8 mouse cellular contexts compared by ENCODE assay signal in the genomic region with DNA sequence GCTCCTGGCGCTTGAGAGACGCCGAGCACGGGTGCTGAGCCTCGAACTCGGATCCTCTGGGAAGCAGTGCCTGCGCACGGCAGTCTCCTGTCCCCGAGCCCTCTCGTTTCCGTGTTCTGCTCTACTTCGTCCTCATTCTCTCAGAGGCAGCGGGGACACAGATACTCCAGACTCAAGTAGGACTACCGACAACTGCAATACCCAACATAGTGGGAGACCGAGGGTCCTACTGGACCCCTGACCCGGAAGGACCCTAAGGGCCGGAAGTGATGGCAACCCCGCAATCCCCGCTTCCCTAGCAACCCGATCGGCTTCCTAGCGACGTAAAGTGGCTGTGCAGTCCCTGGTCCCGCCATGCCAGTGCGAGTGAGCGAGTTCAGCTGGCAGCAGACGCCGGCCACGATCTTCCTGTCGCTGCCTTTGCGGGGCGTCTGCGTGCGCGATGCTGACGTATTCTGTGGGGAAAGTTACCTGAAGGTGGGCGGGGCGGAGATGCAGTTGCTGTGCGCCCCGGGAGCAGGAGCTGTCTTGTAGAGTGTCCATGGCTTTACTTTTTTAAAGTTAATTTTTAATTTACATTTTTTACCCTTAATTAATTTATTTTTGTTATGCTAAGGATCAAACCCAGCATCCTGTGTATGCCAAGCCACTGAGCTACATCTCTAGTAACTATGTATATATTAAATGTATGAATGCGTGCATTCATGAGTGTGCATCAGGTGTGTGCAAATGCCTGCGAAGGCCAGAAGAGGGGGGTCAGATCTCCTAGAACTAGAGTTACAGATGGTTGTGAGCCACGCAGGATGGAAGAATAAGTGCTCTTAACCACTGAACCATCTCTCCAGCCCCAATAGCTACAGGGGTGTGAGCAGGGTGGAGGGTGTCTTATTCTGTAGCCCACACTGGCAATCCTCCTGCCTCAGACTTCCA. TPM values are rescaled to one million over a fixed set of nuclear protein-coding genes. Genes with fewer than 3 reads are reported as not detected.
DNase-seq lines count a peak whose midpoint lies in the region; ATAC-seq and TF ChIP-seq lines count a peak whose summit lies in the region.

A gene (plus strand): TSS at position 265 of the 930 bp plus-strand sequence.
A gene (plus strand): TSS at position 332 of the 930 bp plus-strand sequence.

- H3K36me3 ChIP-seq in ES-E14 (ENCODE audit: control insufficient read depth, insufficient read depth, low read length, poor library complexity, severe bottlenecking) = no peaks in the 10 kb centered on the region
- no peaks in the 10 kb centered on the region for H3K36me3 ChIP-seq in hindbrain, embryonic 10.5 days
- H3K36me3 ChIP-seq in lung, embryonic 15.5 days = no peaks in the 10 kb centered on the region
- no peaks in the 10 kb centered on the region for H3K36me3 ChIP-seq in thymus, adult 2 months (ENCODE audit: control insufficient read depth, insufficient read depth, low read length)

- H3K27ac ChIP-seq in ES-E14 (ENCODE audit: insufficient read depth, low read depth, low read length, poor library complexity, severe bottlenecking) = peak within 1 kb of the TSS; percentile 8; the same call in 1 of the 2 replicates
- peak within 1 kb of the TSS; percentile 85 for H3K27ac ChIP-seq in hindbrain, embryonic 10.5 days
- H3K27ac ChIP-seq in lung, embryonic 15.5 days = peak within 1 kb of the TSS; percentile 46
- H3K27ac ChIP-seq in thymus, adult 2 months (ENCODE audit: control insufficient read depth, insufficient read depth, low read length) = no peak within 1 kb of the TSS

- peak within 1 kb of the TSS; percentile 75 for H3K4me2 ChIP-seq in lung, embryonic 15.5 days

- no peak for TF ChIP-seq POLR2A in thymus, adult 2 months (IDR thresholded peaks at IDR 0.05; ENCODE audit: control insufficient read depth, extremely low read depth, insufficient read depth, low read length, poor library complexity)

- H3K4me3 ChIP-seq in ES-E14 (ENCODE audit: insufficient read depth in 1 of 2, low read depth in 1 of 2, low read length in 2 of 2, poor library complexity in 1 of 2, severe bottlenecking in 1 of 2) = peak within 1 kb of the TSS; percentile 82 to 92
- H3K4me3 ChIP-seq in hindbrain, embryonic 10.5 days = peak within 1 kb of the TSS; percentile 64
- H3K4me3 ChIP-seq in lung, embryonic 15.5 days = peak within 1 kb of the TSS; percentile 58
- peak within 1 kb of the TSS; percentile 64 for H3K4me3 ChIP-seq in thymus, adult 2 months (ENCODE audit: control insufficient read depth, insufficient read depth, low read length)

- no peaks in the 10 kb centered on the region for H3K27me3 ChIP-seq in hindbrain, embryonic 10.5 days (ENCODE audit: insufficient read depth, poor library complexity, severe bottlenecking)
- no peaks in the 10 kb centered on the region for H3K27me3 ChIP-seq in lung, embryonic 15.5 days
- H3K27me3 ChIP-seq in thymus, adult 2 months (ENCODE audit: control insufficient read depth, insufficient read depth, low read length) = no peaks in the 10 kb centered on the region

- peak; percentile 93 for ATAC-seq in frontal cortex, adult (ENCODE audit: low TSS enrichment)
- peak; percentile 89 for ATAC-seq in lung, embryonic 15.5 days (ENCODE audit: borderline replicate concordance, extremely low read depth, low FRiP score, low TSS enrichment)

- peak; percentile 68 for DNase-seq in ES-E14 (ENCODE audit: low read depth, low spot score)
- DNase-seq in cerebellum, adult 18-20 months = peak; percentile 65 to 68
- DNase-seq in hindbrain, embryonic 10.5 days (ENCODE audit: low spot score) = peak; percentile 90
- DNase-seq in layer of hippocampus, adult 9-10 months (ENCODE audit: low spot score) = peak; percentile 44
- DNase-seq in ovary, adult 18-20 months (ENCODE audit: low spot score) = peak; percentile 70
- DNase-seq in thymus, adult 2 months = peak; percentile 77

- H3K4me1 ChIP-seq in ES-E14 (ENCODE audit: control insufficient read depth in 2 of 2, insufficient read depth in 2 of 2, low read length in 2 of 2, poor library complexity in 1 of 2) = peaks cover 5% of the 10 kb centered on the region in 2 experiments; a peak in 3 of 4 replicates
- peaks cover 12% of the 10 kb centered on the region for H3K4me1 ChIP-seq in hindbrain, embryonic 10.5 days (replicated peaks)
- H3K4me1 ChIP-seq in lung, embryonic 15.5 days = no peaks in the 10 kb centered on the region
- peaks cover 17% of the 10 kb centered on the region for H3K4me1 ChIP-seq in thymus, adult 2 months (replicated peaks; ENCODE audit: control insufficient read depth, insufficient read depth, low read length)

- WGBS in hindbrain, embryonic 10.5 days = 3% methylated on average over 43 of the region's 43 CpGs
- under 1% methylated on average over 43 of the region's 43 CpGs for WGBS in lung, embryonic 15.5 days
- 5% methylated on average over 43 of the region's 43 CpGs for WGBS in thymus, adult 2 months

- 0 out of 2 replicates have a peak, but pooled peaks have one; percentile 64 for TF ChIP-seq CTCF in thymus, adult 2 months (IDR thresholded peaks at IDR 0.05; ENCODE audit: borderline replicate concordance, control insufficient read depth, extremely low read depth, insufficient read depth, low read length, poor library complexity)

- in situ Hi-C loops in ES-E14 (cut with MboI; ENCODE audit: low sequenced_read_pairs in 2 of 2, unreplicated experiment in 2 of 2) = no loop called here

- H3K9ac ChIP-seq in ES-E14 (ENCODE audit: insufficient read depth, low read depth, low read length, poor library complexity, severe bottlenecking) = peak within 1 kb of the TSS; percentile 77
- H3K9ac ChIP-seq in lung, embryonic 15.5 days = peak within 1 kb of the TSS; percentile 51

- no peaks in the 10 kb centered on the region for H3K9me3 ChIP-seq in ES-E14 (ENCODE audit: control insufficient read depth, insufficient read depth, low read depth, low read length)
- H3K9me3 ChIP-seq in hindbrain, embryonic 10.5 days = no peaks in the 10 kb centered on the region
- no peaks in the 10 kb centered on the region for H3K9me3 ChIP-seq in lung, embryonic 15.5 days

TF ChIP-seq in ES-E14, 5 proteins besides CTCF, POLR2A, EP300 and RAD21:
- TF ChIP-seq CHD2 (IDR thresholded peaks at IDR 0.05; ENCODE audit: low read depth, low read length) = no peak
- no peak for TF ChIP-seq ZC3H11A (IDR thresholded peaks at IDR 0.05; ENCODE audit: borderline replicate concordance, low read depth, low read length)
- TF ChIP-seq MAFK (IDR thresholded peaks at IDR 0.05; ENCODE audit: insufficient read depth, low read depth, low read length) = no peak
- TF ChIP-seq ZNF384 (IDR thresholded peaks at IDR 0.05; ENCODE audit: low read depth, low read length) = no peak
- peak; percentile 45; the same call in 1 of the 2 replicates for TF ChIP-seq HCFC1 (IDR thresholded peaks at IDR 0.05; ENCODE audit: borderline replicate concordance, insufficient read depth, low read length)

RNA-seq across cellular contexts. Expression of the first gene that starts in this region (rescaled TPM):
- 1.2 and 1.4 TPM in 2 replicates for total RNA-seq in ES-E14 (2012; rRNA removed)
- polyA plus RNA-seq in hindbrain, embryonic 10.5 days (2016; fragmentation: Nextera tagmentation; extraction: Ambion mirVana) = 1.8 and 1.9 TPM in 2 replicates
- 1.2 and 1.6 TPM in 2 replicates for polyA plus RNA-seq in lung, embryonic 15.5 days (2015; fragmentation: Nextera tagmentation; extraction: Ambion mirVana)
- 0.19 and 0.29 TPM in 2 replicates for polyA plus RNA-seq in thymus, adult 2 months (2012; rRNA removed)

RNA-seq across cellular contexts. Expression of the second gene that starts in this region (rescaled TPM):
- total RNA-seq in ES-E14 (2012; rRNA removed) = 0.04 TPM in 1 of 2 replicates, not detected in the other
- polyA plus RNA-seq in hindbrain, embryonic 10.5 days (2016; fragmentation: Nextera tagmentation; extraction: Ambion mirVana) = not detected in 2 replicates
- not detected in 2 replicates for polyA plus RNA-seq in lung, embryonic 15.5 days (2015; fragmentation: Nextera tagmentation; extraction: Ambion mirVana)
- not detected in 2 replicates for polyA plus RNA-seq in thymus, adult 2 months (2012; rRNA removed)

Comparison
In these comparisons a context has a peak if more than half of its experiments do, and no peak if none do; other contexts are left out.
1. Peak in DNase-seq and H3K4me3 ChIP-seq in thymus, adult 2 months; RNA of the genes that start here not detected or under 1 TPM.